In genomic region chr3:89229276-89229675, GRCm38 (mm10) we compare ENCODE assay signal across 15 mouse cellular contexts. TPM values are rescaled to one million over a fixed set of nuclear protein-coding genes. Genes with fewer than 3 reads are reported as not detected.
A peak's percentile ranks its signal among the peaks of the same experiment; 100 is the strongest.
DNase-seq lines count a peak whose midpoint lies in the region; ATAC-seq and TF ChIP-seq lines count a peak whose summit lies in the region.
"Had no signal": no experiment of that assay in that cellular context is flagged by ENCODE, and none has a peak within 500 bp of the region (broad histone marks: within the 10 kb centered on the region; RNA-seq: fewer than 3 reads in every experiment).

No protein-coding gene starts in this region.

- intact Hi-C loops in heart, postnatal 36 days (cut with DNase I): no loop called here

- H3K9me3 ChIP-seq in heart, embryonic 15.5 days (replicated peaks): no peaks in the 10 kb centered on the region
- H3K9me3 ChIP-seq in lung, embryonic 14.5 days (ENCODE audit: low read depth, low read length): no peaks in the 10 kb centered on the region
- H3K9me3 ChIP-seq in intestine, embryonic 14.5 days (ENCODE audit: control insufficient read depth, low read length): no peaks in the 10 kb centered on the region
- H3K9me3 ChIP-seq: heart, embryonic 12.5 days; liver, embryonic 13.5 days; midbrain, embryonic 12.5 days had no signal

- no peak overlapping the region for H3K4me3 ChIP-seq in heart, embryonic 15.5 days
- H3K4me3 ChIP-seq in lung, embryonic 14.5 days (ENCODE audit: low read depth, low read length): peak overlapping the region; percentile 14
- H3K4me3 ChIP-seq in intestine, embryonic 14.5 days (ENCODE audit: low read depth, low read length): 0 out of 2 replicates have a peak overlapping the region, but pooled peaks have one; percentile 28

- no peak for ATAC-seq in heart, embryonic 15.5 days (replicated peaks; ENCODE audit: insufficient number of reproducible peaks, insufficient read depth, low FRiP score, low read depth)
- no peak for ATAC-seq in lung, embryonic 14.5 days (ENCODE audit: insufficient read depth)
- no peak for ATAC-seq in intestine, embryonic 14.5 days (replicated peaks; ENCODE audit: low FRiP score, low TSS enrichment, low read depth)
- ATAC-seq: CD4-positive, CD25-positive, alpha-beta regulatory T cell, adult 4 months had no signal

- H3K9ac ChIP-seq in heart, embryonic 15.5 days: no peak overlapping the region
- H3K9ac ChIP-seq in lung, embryonic 14.5 days: no peak overlapping the region
- H3K9ac ChIP-seq in intestine, embryonic 14.5 days (ENCODE audit: low read length): no peak overlapping the region
- H3K9ac ChIP-seq: midbrain, embryonic 12.5 days had no signal

- TF ChIP-seq CTCF in lung, embryonic 14.5 days (IDR thresholded peaks at IDR 0.05; ENCODE audit: low read depth): no peak

- 59% methylated on average over 4 of the region's 4 CpGs for WGBS in heart, embryonic 15.5 days
- 43% methylated on average over 4 of the region's 4 CpGs for WGBS in lung, embryonic 14.5 days
- 56% methylated on average over 4 of the region's 4 CpGs for WGBS in intestine, embryonic 14.5 days

- 0 out of 2 replicates have a peak overlapping the region, but pooled peaks have one; percentile 66 for H3K4me2 ChIP-seq in heart, embryonic 15.5 days
- peak overlapping the region; percentile 86 for H3K4me2 ChIP-seq in lung, embryonic 14.5 days
- peak overlapping the region; percentile 52; the same call in 1 of the 2 replicates for H3K4me2 ChIP-seq in intestine, embryonic 14.5 days (ENCODE audit: low read length)

- peaks cover 32% of the 10 kb centered on the region for H3K27me3 ChIP-seq in heart, embryonic 15.5 days
- no peaks in the 10 kb centered on the region for H3K27me3 ChIP-seq in lung, embryonic 14.5 days (ENCODE audit: insufficient read depth, low read length)
- 0 out of 2 replicates have a peak, but pooled peaks cover 4% of the 10 kb centered on the region for H3K27me3 ChIP-seq in intestine, embryonic 14.5 days (replicated peaks; ENCODE audit: control insufficient read depth, insufficient read depth, low read length)
- H3K27me3 ChIP-seq: midbrain, embryonic 12.5 days had no signal

- peaks cover 33% of the 10 kb centered on the region for H3K4me1 ChIP-seq in heart, embryonic 15.5 days (replicated peaks)
- H3K4me1 ChIP-seq in lung, embryonic 14.5 days (ENCODE audit: insufficient read depth): peaks cover 26% of the 10 kb centered on the region
- H3K4me1 ChIP-seq in intestine, embryonic 14.5 days (replicated peaks; ENCODE audit: control insufficient read depth, insufficient read depth, low read length): peaks cover 25% of the 10 kb centered on the region

- H3K36me3 ChIP-seq in heart, embryonic 15.5 days: no peaks in the 10 kb centered on the region
- H3K36me3 ChIP-seq in lung, embryonic 14.5 days (ENCODE audit: insufficient read depth): peaks cover 3% of the 10 kb centered on the region; the same call in 1 of the 2 replicates
- no peaks in the 10 kb centered on the region for H3K36me3 ChIP-seq in intestine, embryonic 14.5 days (ENCODE audit: control insufficient read depth, insufficient read depth, low read length)
- H3K36me3 ChIP-seq: heart, embryonic 12.5 days; liver, embryonic 13.5 days had no signal

- H3K27ac ChIP-seq in heart, embryonic 15.5 days: no peak overlapping the region
- peak overlapping the region; percentile 81; the same call in 1 of the 2 replicates for H3K27ac ChIP-seq in lung, embryonic 14.5 days (ENCODE audit: low read depth)
- no peak overlapping the region for H3K27ac ChIP-seq in intestine, embryonic 14.5 days (ENCODE audit: low read depth)
- H3K27ac ChIP-seq: liver, embryonic 13.5 days; midbrain, embryonic 12.5 days had no signal

- DNase-seq in heart, postnatal 36 days: no peak
- peak; percentile 57 for DNase-seq in lung, embryonic 14.5 days
- DNase-seq in lung, postnatal 36 days: no peak
- DNase-seq in ES-CJ7 (ENCODE audit: low read depth, low spot score): peak; percentile 89
- no peak for DNase-seq in intestine, embryonic 14.5 days (ENCODE audit: low spot score)
- DNase-seq in Muller cell, postnatal 12 days (ENCODE audit: inconsistent ontology term): no peak
- DNase-seq in spleen, adult 18-20 months: no peak
- DNase-seq: cerebellum, adult 11 months; liver, embryonic 13.5 days had no signal

RNA-seq across cellular contexts. Expression of gene Muc1, which starts 0.4 kb away (rescaled TPM):
- polyA plus RNA-seq in heart, embryonic 15.5 days (2015; fragmentation: Nextera tagmentation; extraction: Ambion mirVana): 1.6 and 7.0 TPM in 2 replicates
- under 1 TPM; 0.14 to 0.46 TPM for total RNA-seq in heart, postnatal 36 days (2021)
- polyA plus RNA-seq in lung, embryonic 14.5 days (2014; fragmentation: Nextera tagmentation; extraction: Ambion mirVana): 43.0 and 50.4 TPM in 2 replicates
- 4.2 and 10.3 TPM in 2 replicates for polyA plus RNA-seq in intestine, embryonic 14.5 days (2014; fragmentation: Nextera tagmentation; extraction: Ambion mirVana)
- total RNA-seq: common myeloid progenitor, adult 5-6 weeks had no signal
- polyA plus RNA-seq: erythroblast, embryonic 14.5 days; heart, embryonic 12.5 days had no signal

RNA-seq across cellular contexts. Expression of gene Mtx1, which starts 2.4 kb away (rescaled TPM):
- polyA plus RNA-seq in heart, embryonic 15.5 days (2015; fragmentation: Nextera tagmentation; extraction: Ambion mirVana): 106 and 119 TPM in 2 replicates
- 10 to 100 TPM; 58.0 to 60.0 TPM for total RNA-seq in heart, postnatal 36 days (2021)
- polyA plus RNA-seq in lung, embryonic 14.5 days (2014; fragmentation: Nextera tagmentation; extraction: Ambion mirVana): 193 and 212 TPM in 2 replicates
- 214 and 216 TPM in 2 replicates for polyA plus RNA-seq in intestine, embryonic 14.5 days (2014; fragmentation: Nextera tagmentation; extraction: Ambion mirVana)

RNA-seq across cellular contexts. Expression of gene Thbs3, which starts 14.3 kb away (rescaled TPM):
- 17.5 and 31.4 TPM in 2 replicates for polyA plus RNA-seq in heart, embryonic 15.5 days (2015; fragmentation: Nextera tagmentation; extraction: Ambion mirVana)
- total RNA-seq in heart, postnatal 36 days (2021): 1 to 10 TPM; 6.8 to 9.4 TPM
- 33.6 and 39.9 TPM in 2 replicates for polyA plus RNA-seq in lung, embryonic 14.5 days (2014; fragmentation: Nextera tagmentation; extraction: Ambion mirVana)
- 19.2 and 19.4 TPM in 2 replicates for polyA plus RNA-seq in intestine, embryonic 14.5 days (2014; fragmentation: Nextera tagmentation; extraction: Ambion mirVana)

RNA-seq across cellular contexts. Expression of gene Krtcap2, which starts 16.5 kb away (rescaled TPM):
- polyA plus RNA-seq in heart, embryonic 15.5 days (2015; fragmentation: Nextera tagmentation; extraction: Ambion mirVana): 189 and 207 TPM in 2 replicates
- total RNA-seq in heart, postnatal 36 days (2021): 10 to 100 TPM; 82.3 to 87.0 TPM
- polyA plus RNA-seq in lung, embryonic 14.5 days (2014; fragmentation: Nextera tagmentation; extraction: Ambion mirVana): 293 and 312 TPM in 2 replicates
- polyA plus RNA-seq in intestine, embryonic 14.5 days (2014; fragmentation: Nextera tagmentation; extraction: Ambion mirVana): 331 and 346 TPM in 2 replicates

RNA-seq across cellular contexts. Expression of gene Trim46, which starts 16.8 kb away (rescaled TPM):
- 0.79 and 2.2 TPM in 2 replicates for polyA plus RNA-seq in heart, embryonic 15.5 days (2015; fragmentation: Nextera tagmentation; extraction: Ambion mirVana)
- total RNA-seq in heart, postnatal 36 days (2021): under 1 TPM; 0.42 to 0.62 TPM
- polyA plus RNA-seq in lung, embryonic 14.5 days (2014; fragmentation: Nextera tagmentation; extraction: Ambion mirVana): 5.7 and 6.3 TPM in 2 replicates
- polyA plus RNA-seq in intestine, embryonic 14.5 days (2014; fragmentation: Nextera tagmentation; extraction: Ambion mirVana): 3.3 and 3.5 TPM in 2 replicates

Comparison
In these comparisons a context has a peak if more than half of its experiments do, and no peak if none do; other contexts are left out.
1. DNase-seq: peak in lung, embryonic 14.5 days (single experiment) and ES-CJ7 (single experiment); none in heart, postnatal 36 days (0 of 2), lung, postnatal 36 days (single experiment), intestine, embryonic 14.5 days (single experiment), Muller cell, postnatal 12 days (single experiment) and spleen, adult 18-20 months (0 of 2).
2. Peak in every context shown above with its lines, with median percentiles within 50 percentile points of each other: H3K4me2 ChIP-seq.